Mouse (Mus musculus) retina, embryonic 14.5 days (tissue): ENCODE results near the gene Fli1.
A peak's percentile ranks its signal among the peaks of the same experiment; 100 is the strongest.

Experiments
- DNase-seq: peaks from one replicate; pipeline ENCODE4 v3.0.0-alpha.2; 2015; ENCODE audit warnings: low spot score

The Fli1 gene

DNA sequence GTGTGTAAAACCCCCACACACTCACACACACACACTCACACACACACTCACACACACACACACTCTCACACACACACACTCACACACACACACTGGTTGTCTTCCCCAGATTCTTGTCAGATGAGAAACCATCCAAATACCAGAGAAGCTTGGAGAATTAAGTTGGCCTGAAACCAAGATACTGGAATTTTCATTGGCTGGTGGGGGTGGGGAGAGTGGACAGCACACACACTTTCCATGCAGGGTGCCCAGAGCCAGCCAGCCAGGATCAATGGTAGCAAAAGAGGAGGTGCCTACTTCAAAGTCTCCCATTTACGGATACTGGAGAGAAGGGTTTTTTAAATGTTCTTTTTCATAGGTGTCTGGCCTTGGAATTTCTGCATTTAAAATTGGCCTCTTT lies 74.3 kb downstream of the Fli1 start:
- no peak for DNase-seq

DNA sequence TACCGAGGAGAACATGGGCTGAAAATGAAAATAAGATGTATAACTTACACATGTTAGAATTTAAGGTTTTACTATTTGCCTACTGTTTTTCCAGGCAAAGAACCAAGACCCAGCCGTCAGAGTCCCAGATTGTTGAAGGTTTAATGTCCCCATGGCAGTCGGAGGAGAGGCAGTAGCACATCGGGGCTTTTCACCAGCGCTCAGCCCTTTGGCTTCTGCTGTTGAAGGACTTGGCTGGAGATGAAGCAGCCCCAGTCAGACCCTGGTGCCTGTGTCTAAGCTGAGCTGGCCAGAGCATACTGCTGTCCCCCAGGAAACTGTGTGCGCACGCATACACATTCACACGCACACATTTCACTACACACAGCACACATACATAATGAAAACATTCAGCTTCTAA lies 75.2 kb downstream of the Fli1 start:
- DNase-seq, result no peak

DNA sequence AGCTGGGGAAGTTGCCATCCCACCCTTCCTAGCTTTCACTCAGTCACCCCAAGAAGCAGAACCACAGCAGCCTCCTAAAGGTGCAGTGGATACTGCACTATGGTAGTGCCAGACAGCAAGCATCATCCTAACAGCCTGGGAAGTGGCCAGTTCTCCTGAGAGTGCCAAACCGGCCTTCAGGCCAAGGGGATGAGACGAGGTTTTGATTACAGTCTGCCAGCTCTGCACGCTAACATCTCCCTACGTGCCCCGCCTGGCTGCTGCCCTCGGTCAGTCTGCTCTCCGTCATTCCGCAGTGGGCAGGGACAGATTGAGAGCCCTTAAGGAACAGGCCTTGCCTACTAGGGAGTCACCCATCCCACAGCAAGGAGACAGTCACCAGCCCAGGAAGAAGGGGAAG lies 75.8 kb downstream of the Fli1 start:
- no peak for DNase-seq

DNA sequence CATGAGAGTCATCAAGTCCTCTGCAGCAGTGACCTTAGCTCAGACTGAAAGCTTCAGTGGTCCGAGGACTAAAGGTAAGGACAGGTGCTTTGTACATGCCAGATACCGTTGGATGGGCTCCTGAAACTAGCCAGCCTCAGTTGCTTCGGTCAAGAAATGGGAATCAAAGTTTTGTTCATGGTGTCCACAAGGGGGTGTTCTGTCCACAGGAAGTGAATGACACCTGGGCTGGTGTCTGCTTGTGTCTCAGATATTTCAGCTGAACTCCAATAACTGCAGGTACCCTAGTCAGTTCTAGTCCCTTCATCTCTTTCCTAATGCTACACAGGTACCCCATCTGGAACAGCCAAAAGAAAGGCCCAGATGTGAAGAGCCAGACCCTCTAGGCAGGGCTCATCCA lies 86.0 kb downstream of the Fli1 start:
- no peak for DNase-seq

DNA sequence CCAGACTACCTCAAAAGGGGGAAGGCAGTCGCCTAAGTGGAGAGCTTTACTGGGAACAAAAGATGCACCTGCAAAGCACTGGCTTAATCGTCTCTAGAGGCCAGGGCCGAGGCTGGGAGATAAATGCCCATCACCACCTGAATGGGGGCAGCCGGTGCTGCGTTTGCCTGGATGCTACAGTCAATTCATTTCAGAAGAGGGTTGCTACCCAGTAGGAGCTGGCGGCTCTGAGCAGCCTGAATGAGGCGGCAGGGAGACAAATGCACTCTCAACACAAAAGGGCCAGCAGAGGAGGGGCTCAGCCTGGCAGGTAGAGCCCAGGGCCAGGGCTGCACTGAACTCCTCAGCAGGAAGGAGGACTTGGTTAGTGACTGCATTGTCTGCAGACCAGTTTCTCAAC lies 92.5 kb downstream of the Fli1 start:
- no peak for DNase-seq

DNA sequence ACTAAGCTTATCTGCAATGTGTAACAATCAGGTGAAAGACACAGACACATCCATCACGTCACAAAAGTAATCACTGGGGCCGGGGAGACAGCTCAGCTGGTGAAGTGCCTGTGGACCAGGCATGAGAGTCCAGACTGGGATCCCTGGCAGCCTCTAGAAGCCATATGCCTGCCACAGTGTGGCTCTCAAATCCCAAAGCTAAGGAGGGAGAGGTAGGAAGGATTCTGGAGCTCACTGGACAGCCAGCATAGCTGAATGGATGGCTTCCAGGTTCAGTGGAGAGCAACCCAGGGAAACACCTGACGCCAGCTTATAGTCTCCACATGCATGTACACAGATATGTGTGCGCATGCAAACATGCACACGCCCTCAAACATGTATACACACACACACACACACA lies 93.9 kb downstream of the Fli1 start:
- DNase-seq, result no peak

DNA sequence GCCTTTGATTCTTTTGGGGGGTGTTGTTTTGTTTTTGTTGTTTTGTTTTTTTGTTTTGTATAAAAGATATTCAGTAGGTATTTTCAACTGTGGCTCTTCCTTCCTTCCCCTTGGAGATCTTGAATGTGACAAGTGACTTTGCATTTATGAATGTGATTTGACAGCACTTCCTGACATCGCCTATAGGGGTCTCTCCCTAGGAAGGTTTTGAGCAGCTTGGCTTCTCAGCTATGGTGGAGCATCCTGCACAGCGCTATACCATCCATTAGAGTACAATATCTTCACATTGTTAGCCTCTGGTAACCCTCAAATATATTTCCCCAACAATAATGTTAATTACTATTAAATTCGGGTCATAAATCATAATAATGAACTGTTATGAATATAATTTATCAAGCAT lies 96.9 kb downstream of the Fli1 start:
- peak; percentile 45 for DNase-seq

DNA sequence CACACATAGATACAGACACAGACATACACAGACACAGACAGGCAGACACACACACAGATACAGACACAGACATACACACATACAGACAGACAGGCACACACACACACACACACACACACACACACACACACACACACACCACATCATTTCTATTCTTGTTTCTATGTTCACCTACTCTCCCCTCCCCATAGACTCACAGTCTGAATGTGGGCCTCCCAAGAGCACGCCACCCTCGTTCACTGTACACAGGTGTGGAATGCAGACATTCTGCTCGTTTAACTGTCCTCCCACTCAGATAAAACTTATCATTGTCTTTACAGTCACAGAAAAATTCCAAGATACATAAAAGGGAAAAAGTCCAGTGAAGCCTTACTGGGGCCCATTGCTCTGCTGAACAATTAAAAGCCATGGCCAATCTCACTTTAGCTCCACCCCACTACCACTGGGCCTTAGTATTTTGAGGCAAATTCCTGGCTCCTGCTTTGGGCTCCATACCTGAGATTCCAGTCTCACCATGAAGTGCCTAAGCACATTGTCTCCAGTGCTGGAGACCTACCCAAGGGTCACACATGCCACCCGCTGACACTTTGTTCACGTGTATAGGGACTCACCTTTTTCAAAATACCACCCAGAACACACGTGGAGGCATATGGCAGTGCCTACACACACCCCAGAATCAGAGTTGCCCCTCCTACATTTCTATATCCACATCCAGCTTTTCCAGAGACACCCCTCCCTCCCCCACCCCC lies 98.0 kb downstream of the Fli1 start:
- no peak for DNase-seq

DNA sequence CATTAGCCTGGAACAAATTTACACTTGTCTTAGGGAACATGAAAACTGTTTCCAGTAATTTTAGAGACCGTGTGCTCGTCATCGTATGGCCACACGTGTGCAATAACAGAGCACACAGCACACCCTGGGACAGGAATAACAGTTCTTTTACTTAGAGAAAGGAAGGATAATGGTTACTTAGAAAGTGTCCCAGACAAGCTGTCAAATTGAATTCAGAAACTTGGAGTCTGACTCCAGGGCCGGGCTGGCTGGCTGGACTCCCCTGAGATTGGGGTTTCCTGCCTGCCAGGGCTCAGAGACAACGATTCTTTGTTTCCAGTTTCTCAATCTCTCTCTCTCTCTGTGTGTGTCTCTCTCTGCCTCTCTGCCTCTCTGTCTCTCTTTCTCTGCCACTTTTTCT lies 98.8 kb downstream of the Fli1 start:
- peak; percentile 14 for DNase-seq

DNA sequence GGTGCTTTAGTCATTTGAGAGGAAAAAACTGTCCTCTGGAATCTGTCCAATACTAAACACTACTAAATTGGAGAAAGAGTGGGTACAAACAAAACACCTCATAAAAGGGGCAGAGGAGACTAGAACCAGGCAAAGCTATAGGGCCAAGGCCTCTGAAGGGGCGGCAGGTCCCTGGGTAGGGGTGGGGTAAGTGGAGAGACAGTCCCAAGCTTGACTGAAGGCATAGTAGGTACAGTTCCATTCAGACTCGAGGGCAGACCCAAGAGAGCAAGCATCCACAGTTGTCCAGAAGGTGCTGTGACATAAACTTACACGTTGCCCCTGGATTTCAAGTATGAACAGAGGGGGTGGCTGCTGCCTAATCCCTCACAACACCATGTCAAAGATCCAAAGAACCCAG lies 99.5 kb downstream of the Fli1 start:
- no peak for DNase-seq

DNA sequence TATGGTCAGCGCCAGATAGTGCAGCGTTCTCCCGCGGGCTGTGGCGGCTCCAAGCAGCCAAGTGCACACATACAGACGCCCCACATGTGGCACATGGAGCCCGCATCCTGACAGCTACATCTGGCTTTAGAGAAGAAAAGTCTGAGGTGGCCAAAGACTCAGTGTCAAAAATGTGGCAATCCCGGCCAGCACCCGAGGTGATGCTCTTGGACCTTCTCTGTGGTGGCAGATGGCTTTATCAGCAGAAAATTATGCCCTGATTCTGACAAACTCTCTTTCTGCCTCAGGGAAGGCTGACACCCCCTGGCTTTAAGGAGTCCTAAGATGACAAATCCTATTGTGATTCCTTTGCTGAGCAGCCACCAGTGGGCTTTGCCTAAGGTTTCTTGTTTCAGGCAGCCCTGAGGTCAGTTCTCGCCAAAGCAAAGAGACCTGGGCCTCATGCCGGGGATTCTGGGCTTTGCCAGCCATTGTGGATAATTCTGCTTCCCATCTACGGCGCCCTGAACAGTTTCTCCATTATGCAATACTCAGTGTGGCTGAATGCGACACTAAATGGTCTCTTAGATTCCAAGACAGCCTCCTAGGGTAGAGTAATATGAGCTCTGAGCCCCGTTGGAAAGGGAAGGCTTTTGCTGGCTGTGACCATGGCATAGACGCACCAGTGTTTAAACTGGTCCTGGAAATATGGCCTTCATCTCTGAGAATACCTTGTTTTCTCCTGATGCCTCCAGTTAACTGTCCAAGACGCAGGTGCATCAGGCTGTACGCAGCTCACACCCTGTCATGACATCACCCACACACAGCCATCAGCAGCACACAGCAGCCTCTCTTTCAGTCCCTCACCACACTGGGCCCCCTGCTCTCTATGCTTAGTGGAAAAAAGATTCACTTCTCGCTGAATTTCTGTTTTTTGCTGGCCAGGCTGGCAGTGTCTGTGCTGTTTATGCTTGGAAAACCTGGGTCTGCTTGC lies 108.1 kb downstream of the Fli1 start:
- DNase-seq, result no peak

DNA sequence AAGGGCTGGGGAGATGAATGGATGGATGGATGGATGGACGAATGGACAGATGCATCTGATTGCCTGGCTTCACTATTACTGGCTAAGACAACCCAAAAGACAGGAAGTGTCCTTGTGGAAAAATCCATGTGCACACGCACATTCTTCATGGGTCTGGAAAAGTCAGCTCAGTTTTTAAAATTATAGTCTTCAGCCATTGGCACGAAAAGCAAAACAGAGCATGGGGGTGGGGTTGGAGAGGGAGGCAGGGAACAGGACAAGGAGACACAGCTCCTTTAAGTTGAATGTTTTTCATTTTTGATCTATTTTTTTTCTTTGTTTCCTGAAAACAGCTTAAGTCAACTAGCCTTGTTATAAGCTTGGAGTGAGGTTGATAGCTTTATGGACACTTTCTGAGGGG lies 111.6 kb downstream of the Fli1 start:
- DNase-seq, result no peak

DNA sequence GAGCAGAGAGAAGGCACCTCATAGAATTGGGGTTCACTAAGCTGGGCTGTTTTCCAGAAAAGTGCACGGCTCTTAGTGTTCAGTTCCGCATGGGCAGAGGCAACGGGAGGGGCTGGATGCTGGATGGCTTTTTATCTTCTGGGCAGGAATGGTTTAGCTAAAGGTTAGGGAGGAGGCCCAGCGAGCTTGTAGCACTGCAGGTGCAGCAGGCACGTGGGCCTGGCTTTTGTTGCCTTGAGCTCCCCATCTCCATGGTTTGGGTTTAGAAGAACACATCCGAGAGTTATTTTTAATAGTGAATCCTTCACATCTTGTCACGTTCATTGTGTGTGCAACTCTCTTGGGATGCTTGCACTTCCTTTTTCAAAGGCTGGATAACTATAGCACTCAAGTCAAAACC lies 117.3 kb downstream of the Fli1 start:
- no peak for DNase-seq

DNA sequence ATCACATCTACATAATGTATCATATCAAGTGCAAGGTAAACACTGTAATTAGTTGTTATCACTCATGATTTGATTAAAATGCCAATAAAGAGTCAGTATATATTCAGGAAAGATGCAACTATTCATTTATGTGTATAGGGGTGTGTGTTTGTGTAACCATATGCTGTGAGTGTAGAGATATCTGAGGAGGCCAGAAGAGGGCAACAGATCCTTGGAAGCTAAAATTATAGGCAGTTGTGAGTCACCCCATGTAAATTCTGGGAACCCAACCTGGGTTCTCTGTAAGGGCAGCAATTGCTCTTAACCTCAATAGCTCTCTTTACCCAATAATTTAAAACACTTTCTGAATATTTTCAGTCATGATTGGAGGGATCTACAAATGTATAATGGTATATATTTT lies 122.0 kb downstream of the Fli1 start:
- DNase-seq, result no peak

DNA sequence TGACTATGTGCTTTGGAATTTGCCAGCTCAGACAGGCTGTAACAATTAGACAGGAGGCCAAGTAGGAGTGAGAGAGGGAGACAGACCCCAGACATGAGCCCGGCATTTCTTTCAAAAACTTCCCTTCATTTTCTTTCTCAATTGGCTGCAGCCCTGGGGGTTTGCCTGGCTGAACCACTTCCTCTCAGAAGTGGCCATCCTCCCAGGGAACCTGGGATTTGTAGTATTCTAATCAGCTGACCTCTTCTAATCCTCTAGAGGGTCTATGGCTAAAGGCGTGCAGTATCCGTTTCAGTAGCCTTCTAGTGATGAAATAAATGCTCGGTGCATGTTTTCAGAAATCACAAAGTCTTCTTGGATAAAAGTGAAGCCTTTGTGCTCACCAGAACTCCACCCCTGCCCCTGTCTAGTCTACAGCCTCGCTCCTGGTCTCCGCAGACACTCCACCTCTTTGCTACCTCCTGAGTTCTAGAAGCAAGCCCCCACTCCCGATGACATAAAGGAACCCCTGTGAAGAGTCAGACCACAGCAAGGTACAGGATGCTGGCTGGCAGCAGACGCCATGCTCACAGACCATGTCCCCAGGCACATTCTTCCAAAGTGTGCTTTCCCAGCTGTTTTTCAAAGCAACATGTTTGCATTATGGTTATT lies 125.1 kb downstream of the Fli1 start:
- no peak for DNase-seq

DNA sequence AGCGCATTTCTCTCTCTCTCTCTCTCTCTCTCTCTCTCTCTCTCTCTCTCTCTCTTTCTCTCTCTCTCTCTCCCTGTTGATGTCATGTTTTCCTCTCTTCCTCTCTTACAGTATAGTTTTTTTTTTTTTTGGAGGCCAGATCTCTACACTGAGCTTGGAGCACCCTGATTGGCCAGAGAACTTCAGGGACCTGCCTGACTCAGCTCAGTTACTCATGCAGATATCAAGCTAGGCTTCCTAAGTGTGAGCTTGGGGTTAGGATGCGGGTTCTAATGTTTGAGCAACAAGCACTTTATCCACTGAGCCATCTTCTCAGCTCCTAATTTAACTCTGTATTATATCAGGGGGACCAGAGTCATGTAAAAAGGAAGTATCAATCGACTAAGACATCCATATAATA lies 126.7 kb downstream of the Fli1 start:
- DNase-seq, result no peak

DNA sequence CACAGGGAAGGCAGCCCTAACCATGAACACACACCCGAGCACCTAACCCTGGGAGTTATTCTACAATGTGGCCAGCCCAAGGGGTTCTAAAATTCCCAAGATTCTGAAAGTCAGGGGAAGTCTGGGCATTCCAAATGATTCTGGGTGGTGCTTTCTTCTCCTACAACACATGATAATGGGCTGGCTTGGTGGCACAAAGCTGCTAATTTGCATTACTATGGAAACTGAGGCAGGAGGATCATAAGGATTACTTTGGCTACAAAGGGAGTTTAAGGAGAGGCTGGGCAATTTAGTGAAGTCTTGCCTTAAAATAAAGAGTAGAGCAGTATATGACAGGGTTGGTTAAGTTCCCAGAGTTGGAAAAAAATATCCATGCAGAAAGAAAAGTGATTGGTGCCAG lies 127.7 kb downstream of the Fli1 start:
- no peak for DNase-seq

DNA sequence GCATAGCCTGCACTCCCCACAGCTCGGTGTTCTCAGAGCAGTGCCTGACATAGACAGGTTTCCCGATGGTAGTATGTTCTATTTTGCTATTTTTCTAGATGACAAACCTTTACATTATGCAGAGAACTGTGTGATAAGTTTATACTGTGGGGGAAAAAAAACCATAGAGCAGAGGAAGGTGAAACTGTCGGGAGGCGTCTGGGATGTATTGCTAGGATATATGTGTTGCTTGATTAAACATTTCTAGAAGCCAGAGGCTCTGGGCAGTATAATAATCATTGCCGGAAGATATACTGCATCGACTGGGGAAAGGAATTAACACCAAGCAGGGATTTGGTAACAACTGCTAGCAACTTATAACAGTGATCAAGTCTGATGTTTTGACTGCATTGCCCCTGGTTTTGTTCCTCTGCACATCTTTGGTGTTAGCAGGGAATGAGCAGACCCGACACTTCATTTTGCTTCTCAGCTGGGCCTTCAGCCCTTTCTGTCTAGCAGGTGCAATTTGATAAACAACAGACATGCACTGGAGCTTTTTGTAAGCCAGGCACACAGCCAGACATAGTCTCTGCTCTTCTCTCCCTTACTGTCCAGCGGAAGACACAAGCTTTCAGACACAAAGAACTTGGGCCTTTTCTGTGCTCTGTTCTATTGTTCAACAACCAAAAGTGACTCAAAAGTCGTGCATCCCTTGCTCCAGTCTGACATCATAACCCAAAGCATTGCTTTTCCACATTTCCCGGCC lies 129.7 kb downstream of the Fli1 start:
- no peak for DNase-seq

DNA sequence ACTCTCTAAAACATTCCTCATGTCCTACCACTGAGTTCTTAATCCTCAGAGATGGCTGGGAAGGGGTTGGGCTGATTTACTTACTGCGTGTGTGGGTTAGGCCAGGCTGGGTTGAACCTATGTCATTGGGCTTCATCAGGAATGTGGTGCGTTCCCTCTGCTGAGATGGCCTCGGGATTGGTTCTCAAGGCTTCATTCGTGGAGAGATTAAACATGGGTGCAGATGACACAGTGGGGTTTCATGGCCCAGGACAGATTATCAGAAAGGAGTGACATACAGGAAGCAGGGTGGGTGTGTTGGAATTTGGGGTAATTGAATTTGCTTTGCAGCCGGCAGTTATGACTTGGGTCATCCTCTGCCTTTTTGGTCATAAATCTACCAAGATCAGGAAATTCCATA lies 131.2 kb downstream of the Fli1 start:
- DNase-seq, result no peak

DNA sequence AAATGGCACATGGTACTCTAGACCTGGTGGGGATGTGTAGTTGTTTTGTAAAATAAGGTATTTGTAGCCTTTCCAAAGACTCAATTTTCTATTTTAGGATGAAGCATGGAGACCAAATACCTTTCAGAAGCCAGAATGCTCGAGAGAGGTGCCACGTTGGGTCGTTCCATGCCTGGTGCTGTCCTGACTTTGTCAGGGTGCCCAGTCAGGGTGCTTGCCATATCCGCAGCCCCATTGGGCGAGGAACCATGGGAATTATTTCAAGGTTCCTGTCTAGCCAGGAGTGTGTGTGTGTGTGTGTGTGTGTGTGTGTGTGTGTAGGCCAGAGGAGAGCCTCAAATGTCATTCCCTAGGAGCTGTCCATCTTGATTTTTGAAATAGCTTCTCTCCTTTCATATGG lies 132.0 kb downstream of the Fli1 start:
- DNase-seq, result no peak

DNA sequence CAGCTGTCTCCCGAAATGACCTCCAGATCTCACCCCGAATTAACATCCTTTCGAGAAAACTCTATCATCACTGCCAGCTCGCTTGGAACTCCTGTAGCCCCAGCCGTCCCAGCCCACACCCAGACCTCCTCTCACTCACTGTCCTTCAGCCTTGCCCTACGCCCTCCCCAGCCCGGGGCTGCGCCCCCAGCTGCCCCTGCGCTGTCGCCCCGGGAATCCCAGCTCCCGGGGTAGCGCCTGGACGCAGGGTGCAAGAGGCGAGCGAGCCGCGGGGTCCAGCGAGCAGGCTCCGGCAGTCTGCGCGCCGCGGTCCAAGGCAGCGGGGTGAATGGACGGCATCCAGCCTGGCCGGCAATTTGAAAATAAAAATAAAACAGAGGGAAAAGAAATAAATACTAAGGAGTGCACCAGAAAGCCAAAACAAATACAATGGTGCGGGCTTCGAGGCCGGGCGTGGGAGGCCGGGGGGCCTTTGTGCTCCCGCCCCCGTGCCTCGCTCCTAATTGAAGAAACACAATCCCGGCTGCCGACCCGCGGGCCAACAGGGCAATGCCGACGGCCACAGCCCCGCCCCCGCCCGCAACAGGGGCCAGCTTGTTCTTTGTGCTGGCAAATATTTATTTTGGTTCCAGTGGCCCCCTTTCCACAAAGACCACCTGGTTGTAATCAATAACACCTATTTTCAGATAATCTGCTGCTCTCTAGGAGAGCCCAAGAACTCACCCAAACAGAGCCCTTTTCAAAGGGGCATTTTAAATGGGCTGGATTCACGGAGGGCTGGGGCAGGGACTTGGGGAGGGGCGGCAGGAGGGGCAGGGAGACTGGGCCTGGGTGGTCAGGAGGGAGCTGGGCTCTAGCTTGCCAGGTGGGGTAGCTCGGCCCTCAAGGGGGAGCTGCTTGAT lies 133.3 kb downstream of the Fli1 start:
- peak; percentile 59 for DNase-seq
